Mouse (Mus musculus) granulocyte monocyte progenitor cell, adult 5-6 weeks (primary cell): ENCODE measurements around the gene Snf8. TPM values are rescaled to one million over a fixed set of nuclear protein-coding genes. Genes with fewer than 3 reads are reported as not detected.

ENCODE experiments used
- ATAC-seq: replicated peaks from 2 replicates; pipeline ENCODE4 v1.8.0; 2016; ENCODE audit warnings: mild to moderate bottlenecking, moderate TSS enrichment, inconsistent platforms; ENCODE audit not compliant: poor library complexity, severe bottlenecking
- total RNA-seq, 2 experiments: library from RNA; stranded (forward) in 1 of 2; stranded (reverse) in 1 of 2; fragments of 200-712, 200-1000 nt in 1 of 2; fragments of >200 nt in 1 of 2; fragmentation: Nextera tagmentation in 1 of 2; gene quantifications; 2 replicates each; pipeline ENCODE4 v1.2.3; 2014 to 2017

Gene Snf8
- total RNA-seq (2014; fragmentation: Nextera tagmentation), result 88.7 and 94.9 TPM in 2 replicates
- total RNA-seq (2017), result 37.0 and 44.1 TPM in 2 replicates

DNA sequence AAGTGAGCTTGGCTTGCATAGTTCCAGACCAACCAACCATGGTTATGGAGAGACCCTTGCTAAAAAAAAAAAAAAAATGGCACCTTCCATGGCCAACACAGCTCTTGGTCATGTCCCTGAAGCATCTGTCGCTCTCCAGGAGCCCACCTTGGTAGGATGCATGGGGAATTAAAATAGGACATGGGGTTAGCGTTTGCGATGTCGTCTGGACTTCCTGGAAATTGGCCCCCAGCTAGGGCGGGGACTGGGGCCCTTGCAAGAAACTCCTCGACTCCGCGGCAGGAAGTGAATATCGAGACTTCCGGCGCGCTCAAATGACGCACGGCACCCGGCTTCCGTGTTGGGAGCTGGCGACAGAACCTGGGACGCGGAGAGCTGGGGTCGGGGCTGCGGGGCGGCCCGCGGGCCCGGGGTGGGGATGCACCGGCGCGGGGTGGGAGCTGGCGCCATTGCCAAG lies at the start of gene Snf8:
Gene Snf8, plus strand, starts transcription at position 290 of the 457 bp plus-strand sequence.
- peak; percentile 97 for ATAC-seq

DNA sequence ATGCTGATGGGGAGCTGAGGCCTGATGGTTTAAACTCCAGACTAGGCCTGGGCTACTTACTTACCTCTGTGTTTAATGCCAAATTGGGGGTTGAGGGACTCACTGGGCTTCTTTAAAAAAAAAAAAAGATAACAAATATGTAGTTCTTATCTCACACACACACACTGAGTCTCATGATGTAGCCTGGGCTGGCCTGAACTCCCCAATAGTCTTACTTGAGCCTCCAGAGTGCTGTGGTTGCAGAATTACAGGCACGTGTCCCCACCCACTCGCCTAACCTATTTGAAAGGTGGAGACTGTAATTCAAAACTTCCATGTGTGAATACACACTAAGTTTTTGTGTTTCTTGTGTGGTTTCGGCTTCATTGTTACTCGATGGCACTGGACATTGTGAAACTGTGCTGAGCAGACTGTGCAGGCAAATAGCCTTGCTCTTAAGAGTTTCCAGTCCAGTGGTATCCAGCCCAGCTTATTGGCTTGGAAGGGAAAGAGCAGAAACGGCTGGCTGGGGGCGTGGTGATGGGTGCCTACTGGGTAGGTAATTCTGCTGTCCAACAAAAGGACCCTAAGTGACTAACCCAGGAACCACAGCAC lies 46.7 kb upstream of the Snf8 start:
- no peak for ATAC-seq

DNA sequence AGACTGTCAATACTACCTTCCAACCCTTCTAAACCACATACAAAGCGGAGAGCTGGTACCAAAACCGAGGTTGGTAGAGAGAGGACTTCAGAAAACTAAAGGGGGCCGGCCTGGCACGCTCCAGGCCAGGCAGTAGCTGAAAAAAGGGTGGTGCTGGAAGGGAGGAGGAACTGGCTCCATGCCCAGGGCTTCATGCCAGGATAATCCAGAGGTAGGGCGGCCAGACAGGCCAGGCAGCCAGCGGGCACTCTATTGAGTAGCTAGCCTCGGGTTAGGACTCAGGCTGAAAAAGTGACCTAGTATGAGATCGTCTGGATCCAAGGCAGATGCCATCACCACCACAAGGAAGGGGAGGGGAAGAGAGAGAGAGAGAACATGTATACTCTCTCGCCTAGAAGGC lies 46.2 kb upstream of the Snf8 start:
- ATAC-seq, result no peak

DNA sequence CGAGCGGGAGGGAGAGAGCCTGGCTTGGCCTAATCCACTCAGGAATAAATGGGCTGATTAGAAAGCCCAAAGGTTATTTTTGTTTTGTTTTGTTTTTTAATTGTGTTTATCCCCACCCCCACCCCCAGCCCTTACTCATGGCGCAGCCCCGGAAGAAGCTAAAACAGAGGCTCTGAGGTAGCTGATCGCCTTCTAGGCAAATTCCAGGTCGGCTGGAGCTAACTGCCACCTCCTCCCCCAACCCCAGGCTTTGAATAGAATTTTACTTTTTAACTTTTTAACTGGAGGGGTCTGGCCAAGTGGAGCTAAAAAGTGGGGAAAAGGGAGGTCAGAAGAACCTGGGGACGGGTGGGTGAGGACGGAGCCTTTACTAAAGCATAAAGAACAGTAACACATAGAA lies 44.8 kb upstream of the Snf8 start:
- ATAC-seq, result no peak

DNA sequence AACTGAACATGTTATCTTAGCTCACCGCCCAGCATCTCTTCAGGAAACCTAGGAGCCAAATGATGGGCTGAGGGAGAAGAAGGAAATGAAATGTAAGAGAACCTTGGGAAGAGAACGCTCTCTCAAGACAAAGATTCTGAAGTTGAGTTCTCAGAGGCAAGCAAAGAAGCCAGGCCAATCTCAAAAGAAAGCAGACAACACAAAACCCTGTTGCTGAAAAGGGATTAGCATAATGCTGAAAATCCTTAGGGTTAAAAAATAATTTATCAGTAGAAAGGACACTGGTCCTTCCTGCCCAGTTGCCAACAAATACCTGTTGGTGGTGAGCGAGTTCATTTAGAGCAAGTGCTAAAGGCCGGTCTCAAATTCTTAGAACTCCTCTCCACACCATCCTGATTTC lies 44.3 kb upstream of the Snf8 start:
- ATAC-seq, result no peak

GRCm38 (mm10) chr11:95990886-95991708 lies 43.6 kb upstream of the Snf8 start:
- no peak for ATAC-seq

DNA sequence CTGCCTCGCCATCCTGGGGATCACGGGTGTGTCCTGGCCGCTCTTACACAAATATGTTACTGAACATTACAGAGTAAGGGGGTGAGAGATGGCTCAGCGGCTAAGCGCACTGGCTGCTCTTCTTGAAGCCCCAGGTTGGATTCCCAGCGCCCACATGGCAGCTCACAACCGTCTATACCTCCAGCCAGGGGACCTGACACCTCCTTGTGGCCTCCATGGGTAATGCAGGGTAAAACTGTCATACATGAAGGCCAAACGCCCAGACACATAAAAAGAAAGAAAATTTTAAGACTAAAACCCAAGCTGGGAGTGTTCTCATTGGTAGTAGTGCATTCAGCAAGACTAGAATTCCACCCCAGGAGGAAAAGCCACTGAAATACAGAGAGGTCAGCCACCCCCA lies 40.5 kb upstream of the Snf8 start:
- ATAC-seq, result no peak

GRCm38 (mm10) chr11:96003100-96003900 lies 31.4 kb upstream of the Snf8 start:
- no peak for ATAC-seq

- no peak for ATAC-seq
Observed at GRCm38 (mm10) chr11:96003969-96004792, 30.5 kb upstream of the Snf8 start.

- ATAC-seq, result no peak
Observed at GRCm38 (mm10) chr11:96004793-96005402, 29.8 kb upstream of the Snf8 start.

- no peak for ATAC-seq
Observed at GRCm38 (mm10) chr11:96005403-96006271, 29.0 kb upstream of the Snf8 start, which contains the start of gene Igf2bp1. Gene Igf2bp1, minus strand, starts transcription at chr11:96005940.

GRCm38 (mm10) chr11:96006367-96006851 lies 28.3 kb upstream of the Snf8 start:
- no peak for ATAC-seq

- peak; percentile 25; the same call in 1 of the 2 replicates for ATAC-seq
Observed at GRCm38 (mm10) chr11:96006852-96007515, 27.7 kb upstream of the Snf8 start.

DNA sequence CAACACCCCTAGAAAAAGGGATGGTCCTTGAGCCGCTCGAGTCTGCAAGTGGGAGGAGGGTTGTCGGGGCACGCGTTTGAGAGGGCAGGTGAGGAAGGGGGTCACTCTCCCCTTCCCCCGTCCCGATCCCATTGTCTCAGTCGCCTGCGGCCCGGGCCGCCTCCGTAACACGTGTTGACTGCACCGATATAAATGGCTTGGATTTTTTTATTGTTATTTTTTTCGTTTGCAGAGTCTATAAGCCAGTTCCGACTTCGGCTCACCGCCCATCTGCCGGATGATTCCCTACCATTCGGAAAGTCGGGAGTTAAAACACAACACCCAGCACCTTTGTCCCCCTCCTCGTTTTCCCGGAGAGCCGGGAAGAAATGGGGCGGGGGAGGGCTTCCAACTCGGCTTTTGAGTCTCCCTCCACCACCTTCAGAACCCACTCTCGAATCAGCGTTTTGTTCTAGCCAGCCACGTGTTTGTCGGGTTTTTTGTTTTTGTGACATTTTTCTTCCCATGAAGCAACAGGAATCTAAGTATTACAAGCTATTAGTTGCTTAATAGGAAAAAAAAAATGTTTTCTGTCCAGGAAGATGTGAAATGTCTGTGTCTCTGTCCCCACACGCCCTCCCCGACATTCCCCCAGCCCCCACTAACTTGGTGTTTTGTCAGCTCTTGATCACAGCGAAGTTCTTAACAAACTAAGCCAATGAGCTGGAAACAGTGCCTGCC lies 27.0 kb upstream of the Snf8 start:
- no peak for ATAC-seq

- no peak for ATAC-seq
Observed at GRCm38 (mm10) chr11:96008827-96009226, 25.9 kb upstream of the Snf8 start.

DNA sequence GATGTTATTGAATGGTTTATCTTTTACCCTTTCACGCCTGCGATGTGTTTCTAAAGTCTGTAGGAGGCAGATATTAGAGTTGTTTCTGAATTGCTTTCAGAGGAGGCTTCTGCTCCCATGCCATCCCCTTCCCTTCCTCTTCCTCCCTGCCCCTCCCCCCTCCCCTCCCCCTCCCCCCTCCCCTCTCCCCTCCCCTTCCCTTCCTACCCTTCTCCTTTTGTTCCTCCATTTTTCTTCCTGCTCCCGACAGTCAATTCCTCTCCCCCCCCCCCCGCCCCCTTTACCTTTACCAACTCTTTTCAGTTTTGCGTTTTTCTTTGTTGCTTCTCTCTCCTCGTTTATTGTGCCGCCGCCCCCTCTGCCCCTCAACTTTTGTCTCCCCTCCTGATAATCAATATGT lies 22.7 kb upstream of the Snf8 start:
- no peak for ATAC-seq

DNA sequence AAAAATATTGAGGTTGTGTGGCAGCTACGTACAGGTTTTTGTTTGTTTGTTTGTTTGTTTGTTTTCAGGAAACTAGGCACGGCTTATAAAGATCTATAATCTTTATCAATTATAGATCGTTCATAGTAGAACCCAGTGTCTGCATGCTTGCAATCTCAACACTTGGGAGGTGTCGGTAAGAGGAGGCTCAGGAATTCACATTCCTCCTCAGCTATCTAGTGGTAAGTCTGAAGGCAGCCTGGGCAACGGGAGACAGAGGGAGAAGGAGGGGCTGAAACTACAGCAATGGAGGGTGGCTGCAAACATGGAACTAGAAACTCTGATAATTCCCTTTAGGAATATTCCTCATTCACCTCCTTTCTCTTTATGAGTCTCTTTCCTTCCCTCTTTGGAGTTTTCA lies 19.3 kb upstream of the Snf8 start:
- no peak for ATAC-seq
